Mouse (Mus musculus) common myeloid progenitor, adult 5-6 weeks (primary cell): ENCODE data around the gene Gatd1. TPM values are rescaled to one million over a fixed set of nuclear protein-coding genes. Genes with fewer than 3 reads are reported as not detected.

Experiments
- ATAC-seq: replicated peaks from 2 replicates; pipeline ENCODE4 v1.8.0; 2016; ENCODE audit warnings: low read depth, mild to moderate bottlenecking, moderate TSS enrichment, inconsistent platforms; ENCODE audit not compliant: poor library complexity, severe bottlenecking
- total RNA-seq: library from RNA; stranded (forward); fragments of 200-1000, 187-1606 nt; gene quantifications from 2 replicates; pipeline ENCODE4 v1.2.3, GENCODE M21; 2017

Gene Gatd1
- total RNA-seq, 1 experiment from 2014 or later = 12.7 TPM

DNA sequence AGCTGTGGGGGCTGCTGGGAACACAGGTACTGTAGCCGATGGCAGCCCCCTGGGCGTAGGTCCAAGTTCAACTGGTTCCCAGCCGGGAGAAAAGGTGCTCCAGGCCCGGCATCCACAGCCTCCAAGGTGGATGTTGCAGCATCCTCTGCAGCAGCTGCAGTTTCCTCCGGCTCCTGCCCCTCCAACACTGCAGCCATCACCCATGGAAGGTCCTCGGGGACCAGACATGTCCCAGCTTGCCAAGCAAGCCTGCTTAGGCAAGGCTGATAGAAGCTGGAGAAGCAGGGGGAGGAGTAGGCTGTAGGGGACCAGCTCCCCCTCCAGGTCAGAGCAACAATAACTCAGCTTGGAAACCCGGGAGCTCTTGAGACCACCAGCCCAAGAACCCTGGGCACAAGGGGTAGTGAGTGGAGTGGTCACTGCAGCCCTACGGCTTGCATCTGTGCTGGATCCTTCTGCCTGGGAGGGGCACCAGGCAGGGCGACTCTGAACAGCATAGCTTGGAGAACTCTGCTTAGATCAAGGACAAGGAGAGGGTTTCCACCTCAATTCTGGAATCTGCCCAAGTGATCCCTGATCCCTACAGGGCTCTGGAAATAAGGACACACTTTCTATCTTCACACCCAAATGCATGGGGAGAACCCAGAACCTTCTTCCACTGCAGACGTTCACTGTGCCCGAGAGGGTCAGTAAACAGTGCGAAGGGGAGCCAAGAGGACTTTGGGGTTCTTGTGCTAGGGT is 29.3 kb upstream of the Gatd1 start:
- peak; percentile 48 for ATAC-seq

GRCm38 (mm10) chr7:141442199-141442598 is 28.3 kb upstream of the Gatd1 start:
- no peak for ATAC-seq

DNA sequence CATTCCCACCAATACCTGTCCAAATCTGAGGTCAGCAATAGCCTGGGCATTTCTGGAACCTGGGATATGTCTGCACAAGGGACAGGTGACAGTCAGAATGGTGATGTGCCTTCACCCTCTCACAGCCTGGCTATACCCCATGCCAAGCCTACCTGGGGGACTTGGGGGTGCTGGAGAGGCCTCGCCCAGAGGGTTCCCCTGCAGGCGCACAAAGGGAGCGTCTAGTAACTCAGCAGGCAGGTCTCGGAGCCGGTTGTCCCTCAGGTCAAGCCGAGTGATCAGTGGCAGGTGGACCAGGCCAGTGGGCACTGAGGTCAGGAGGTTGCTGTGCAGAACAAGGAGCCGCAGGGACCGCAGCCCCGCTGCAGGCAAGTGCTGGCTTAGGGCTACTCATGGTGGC is 27.5 kb upstream of the Gatd1 start:
- ATAC-seq = no peak

DNA sequence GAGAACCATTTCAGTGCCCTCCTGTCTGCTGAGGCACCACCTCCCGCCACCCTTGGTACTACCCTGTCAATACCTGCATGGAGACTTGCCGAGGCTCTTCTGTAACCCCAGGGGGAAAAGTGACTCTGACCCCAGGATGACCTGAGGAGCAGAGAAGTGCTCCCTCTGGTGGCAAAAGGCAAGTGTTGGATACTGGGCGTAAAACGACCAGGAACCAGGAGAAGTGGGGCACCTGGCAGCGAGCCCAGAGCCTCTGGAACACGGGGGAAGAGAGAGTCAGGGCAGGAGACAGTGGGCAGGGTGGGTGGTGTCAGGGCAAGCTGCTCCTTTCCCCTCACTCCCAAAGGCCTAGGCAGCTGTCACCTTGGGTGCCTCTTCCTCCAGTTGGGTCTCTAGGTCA is 26.7 kb upstream of the Gatd1 start:
- ATAC-seq = no peak

DNA sequence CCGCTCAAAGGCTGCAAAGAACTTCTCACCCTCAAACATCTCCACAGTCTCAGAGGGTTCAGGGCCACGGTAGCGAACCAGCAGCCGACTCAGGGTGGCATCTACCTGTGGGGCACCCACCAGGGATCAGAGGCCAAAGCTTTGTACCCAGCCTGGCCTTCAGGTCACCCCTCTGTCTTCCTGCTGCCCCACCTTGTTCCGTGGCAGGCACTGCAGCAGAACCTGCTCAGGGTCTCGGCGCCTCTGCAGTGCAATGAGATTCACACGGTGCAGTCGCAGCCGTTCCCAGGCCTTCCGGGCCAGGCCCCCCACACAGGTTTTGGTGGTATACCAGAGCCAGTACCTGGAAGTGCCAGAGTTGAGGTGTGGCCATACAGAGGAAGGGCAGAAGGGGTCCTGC is 25.9 kb upstream of the Gatd1 start:
- no peak for ATAC-seq

DNA sequence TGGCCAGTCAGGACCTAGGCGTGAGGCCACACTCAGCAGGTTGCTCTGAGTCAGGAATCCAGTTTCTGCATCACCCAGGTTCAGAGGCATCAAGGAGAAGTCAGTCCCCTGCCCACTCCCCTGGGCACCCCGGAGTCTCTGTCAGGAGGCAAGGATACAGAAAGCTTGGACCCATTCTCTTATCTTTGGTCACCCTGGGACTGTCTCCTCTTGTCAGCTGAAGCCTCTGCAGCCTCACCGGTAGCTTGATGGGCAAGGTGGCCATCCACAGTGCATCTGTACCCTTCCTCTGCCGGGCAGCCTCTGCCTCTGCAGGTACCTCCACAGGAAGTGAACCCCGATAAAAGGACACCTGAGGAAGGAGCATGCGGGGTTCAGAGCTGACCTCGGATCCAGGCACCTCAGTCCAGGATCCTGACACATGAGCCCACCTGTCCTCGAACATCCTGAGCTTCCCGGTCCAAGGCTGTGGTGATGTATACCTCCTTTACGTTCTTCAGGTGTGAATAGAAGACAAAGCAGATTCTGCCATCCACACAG is 25.3 kb upstream of the Gatd1 start:
- no peak for ATAC-seq

- no peak for ATAC-seq
Measured at GRCm38 (mm10) chr7:141438201-141438968, 24.4 kb upstream of the Gatd1 start.

GRCm38 (mm10) chr7:141437178-141438120 is 23.5 kb upstream of the Gatd1 start, which contains the start of gene Slc25a22:
Gene Slc25a22 (minus strand): TSS chr7:141437892.
- peak; percentile 68 for ATAC-seq

DNA sequence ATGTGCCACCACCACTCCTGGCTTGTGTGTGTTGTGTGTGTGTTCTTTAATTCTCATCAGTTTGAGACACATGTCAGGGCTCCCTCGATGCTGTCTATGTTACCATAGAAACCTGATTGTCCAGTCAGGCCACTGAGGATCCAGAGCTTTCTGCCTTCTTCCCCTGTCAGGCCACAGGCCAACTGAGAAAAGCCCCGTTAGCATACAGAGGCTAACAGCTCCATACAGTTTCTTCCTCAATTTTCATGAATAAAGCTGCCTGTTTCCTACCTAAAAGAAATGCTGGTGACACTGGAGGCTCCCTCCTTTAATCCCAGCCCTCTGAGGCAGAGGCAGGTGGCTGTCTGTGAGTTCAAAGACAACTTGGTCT is 22.6 kb upstream of the Gatd1 start:
- no peak for ATAC-seq

GRCm38 (mm10) chr7:141435856-141436522 is 22.1 kb upstream of the Gatd1 start:
- ATAC-seq = no peak

GRCm38 (mm10) chr7:141435129-141435855 is 21.4 kb upstream of the Gatd1 start:
- ATAC-seq = peak; percentile 74

- no peak for ATAC-seq
Measured at GRCm38 (mm10) chr7:141434464-141434863, 20.5 kb upstream of the Gatd1 start.

DNA sequence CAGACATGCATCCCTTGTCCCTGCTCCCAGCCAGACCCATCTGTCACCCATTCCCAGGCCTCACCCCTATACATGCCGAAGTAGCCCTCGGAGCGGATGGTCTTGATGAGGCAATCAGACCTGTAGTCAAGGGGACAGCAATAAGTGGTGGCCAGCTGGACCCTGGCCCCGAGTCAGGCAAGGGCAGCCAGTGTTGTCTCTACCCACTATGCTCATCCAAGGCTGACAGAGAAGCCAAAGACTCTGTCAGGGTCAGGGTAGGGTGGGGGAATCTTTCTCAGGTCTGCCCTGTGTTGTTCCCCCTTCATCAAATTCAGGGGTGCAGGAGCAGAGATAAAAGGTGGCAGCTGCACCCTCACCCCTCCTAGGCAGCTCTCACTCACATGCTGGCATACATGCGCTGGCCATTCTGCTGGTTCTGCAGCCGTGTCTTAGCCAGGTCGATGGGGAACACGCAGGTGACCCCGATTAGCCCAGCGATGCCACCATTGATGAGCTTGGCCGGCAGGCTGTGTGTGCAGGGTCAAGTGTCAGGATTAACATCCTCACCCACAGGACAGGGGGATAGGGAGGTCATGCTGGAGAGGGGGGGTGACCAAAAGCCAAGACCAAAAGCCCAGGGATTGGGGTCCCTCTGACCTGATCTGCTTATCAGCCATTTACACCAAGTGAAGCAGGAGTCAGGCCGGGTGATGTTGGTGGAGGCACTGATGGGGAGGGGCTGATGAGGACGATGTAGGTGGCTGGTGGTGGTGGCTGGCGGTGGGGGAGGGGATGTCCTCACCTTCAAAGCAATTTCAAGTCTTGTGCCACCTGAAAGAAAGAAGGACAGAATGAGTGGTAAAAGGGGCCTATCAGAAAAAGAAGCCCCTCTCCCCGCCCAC is 19.8 kb upstream of the Gatd1 start:
- no peak for ATAC-seq

DNA sequence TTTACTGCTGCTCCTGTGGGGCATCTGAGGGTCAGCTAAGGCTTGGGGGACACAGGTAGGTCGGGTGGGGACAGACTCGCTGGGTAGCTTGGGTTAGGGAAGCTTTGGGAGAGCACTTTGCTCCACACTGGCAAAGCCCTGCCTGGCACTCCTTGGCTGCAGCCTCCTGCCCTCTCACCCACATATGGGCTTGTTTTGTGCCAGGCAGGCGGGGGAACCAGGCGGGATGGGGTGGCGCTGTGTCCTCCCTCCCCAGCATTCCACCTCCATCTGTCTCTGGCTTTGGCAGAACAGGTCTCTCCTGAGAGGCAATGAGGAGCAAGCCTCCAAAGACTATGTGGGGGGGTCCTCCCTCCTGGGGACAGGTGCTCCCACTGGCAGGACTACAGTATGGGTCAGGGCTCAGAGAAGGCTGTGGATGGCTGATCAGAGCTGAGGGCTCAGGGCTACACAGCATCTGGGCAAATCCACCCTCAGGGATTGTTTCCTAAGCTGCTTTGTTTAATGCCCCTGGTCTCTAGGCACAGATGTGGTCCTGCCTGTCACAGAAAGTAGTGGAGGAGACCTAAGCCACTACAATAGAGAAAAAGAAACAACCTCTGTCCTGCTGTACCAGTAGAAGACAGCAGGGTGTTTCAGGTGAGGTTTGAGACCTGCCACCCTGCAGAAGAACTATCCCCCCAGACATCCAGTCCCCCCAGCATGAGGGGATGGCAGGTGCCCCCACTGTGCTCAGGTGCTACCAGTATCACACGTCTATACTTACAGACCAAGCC is 19.0 kb upstream of the Gatd1 start:
- no peak for ATAC-seq

DNA sequence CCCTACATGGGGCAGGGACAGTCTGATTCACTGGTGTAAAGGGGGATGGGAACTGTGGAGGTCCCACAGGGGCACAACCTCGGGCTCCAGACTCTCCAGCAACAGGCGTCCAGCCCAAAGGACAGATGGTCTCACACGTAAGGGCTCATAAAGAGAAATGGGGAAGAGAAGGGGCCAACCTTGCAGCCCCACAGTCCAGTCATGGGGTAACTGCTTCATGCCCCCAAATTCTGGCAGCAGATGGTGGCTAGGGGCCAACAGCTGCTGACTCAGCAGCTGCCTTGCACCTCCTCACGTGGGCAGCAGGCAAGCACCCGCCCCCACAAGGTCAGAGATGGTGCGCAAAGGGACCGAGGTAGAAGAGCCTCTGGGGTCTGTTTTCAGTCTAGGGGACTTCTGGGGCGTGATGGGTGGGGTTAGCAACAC is 18.3 kb upstream of the Gatd1 start:
- ATAC-seq = no peak

DNA sequence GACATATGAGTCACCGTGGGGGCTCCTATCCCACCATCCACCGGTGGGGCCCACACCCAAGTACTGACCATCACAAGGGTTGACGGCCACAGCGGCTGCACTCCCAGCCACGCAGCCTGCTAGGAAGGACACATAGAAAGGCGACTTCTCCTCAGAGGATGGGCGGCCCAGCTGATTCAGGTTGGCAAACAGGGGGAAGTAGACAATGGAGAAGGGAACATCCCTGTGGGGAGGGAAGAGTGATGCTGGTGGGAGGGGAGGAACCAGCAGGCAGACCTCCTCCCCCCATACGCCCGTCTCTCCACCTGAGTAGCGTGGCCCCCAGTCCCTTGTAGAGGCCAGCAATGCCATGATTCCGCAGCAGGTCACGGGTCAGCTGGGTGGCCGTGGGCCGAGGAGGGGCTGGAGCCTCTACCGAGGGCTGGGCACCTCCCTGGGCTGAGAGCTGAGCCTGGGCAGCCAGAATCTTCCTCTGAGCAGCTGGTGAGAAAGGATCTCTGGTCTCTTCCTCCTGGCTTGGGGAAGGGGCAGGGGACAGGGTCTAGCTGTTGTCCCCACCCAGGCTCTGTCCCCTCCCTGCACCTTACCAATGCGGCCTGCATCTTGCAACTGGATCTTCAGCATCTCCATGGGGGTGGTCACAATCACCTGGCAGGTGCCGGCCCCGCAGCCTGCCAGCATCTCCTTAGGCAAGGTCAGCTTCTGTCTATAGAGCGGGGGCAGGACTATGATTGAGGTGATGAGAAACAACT is 17.7 kb upstream of the Gatd1 start:
- no peak for ATAC-seq
